Mouse (Mus musculus): ENCODE results near the gene Cyp4a12b.
"Not testable (repeated sequence)": the region's sequence is repeated elsewhere in the genome, so short reads cannot be mapped to it uniquely, and the experiment has no call there.

- not testable (repeated sequence) for TF ChIP-seq ZC3H11A (IDR thresholded peaks at IDR 0.05; ENCODE audit: borderline replicate concordance, low read depth, low read length); ZNF384 (IDR thresholded peaks at IDR 0.05; ENCODE audit: low read depth, low read length); CHD2 (IDR thresholded peaks at IDR 0.05; ENCODE audit: low read depth, low read length)
Measured at GRCm38 (mm10) chr4:115368067-115368466, 43.4 kb upstream of the Cyp4a12b start.
